Mouse (Mus musculus): Measurements from ENCODE around the gene Etv6.

DNA sequence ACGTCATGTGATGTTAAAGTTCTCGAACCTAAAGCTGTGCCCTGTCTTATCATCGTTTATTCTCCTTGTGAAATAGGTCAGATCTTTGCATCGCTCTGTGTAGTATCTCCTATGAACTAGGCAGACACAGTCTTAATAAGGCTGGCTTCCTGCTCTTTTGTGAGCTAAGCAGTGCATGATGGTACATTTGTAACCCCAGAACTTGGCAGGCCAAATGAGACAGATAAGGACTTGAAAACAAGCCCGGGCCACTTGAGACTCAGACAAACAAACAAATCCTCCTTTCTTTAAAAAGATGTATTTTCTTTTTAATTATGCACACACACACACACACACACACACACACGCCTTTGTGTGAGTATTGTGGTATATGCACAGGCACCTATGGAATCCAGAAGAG is 42.5 kb downstream of the Etv6 start:
- TF ChIP-seq CTCF (IDR thresholded peaks at IDR 0.05; ENCODE audit: borderline replicate concordance, extremely low read depth, insufficient read depth, insufficient read length) (no peak), POLR2A (IDR thresholded peaks at IDR 0.05; ENCODE audit: borderline replicate concordance, extremely low read depth, insufficient read depth, insufficient read length, poor library complexity, severe bottlenecking) (no peak)
